Mouse (Mus musculus) MEL (cell line): Measurements from ENCODE around the gene Pkmyt1. TPM values are rescaled to one million over a fixed set of nuclear protein-coding genes. Genes with fewer than 3 reads are reported as not detected.

ENCODE experiments used
- DNase-seq: peaks from one replicate; pipeline ENCODE4 v3.0.0; 2011; ENCODE audit warnings: low read depth, low spot score
- H3K27ac ChIP-seq: 2 replicates; pipeline ENCODE4 v1.5.1; 2012; ENCODE audit warnings: low read depth, mild to moderate bottlenecking, control low read depth, low read length, moderate library complexity; ENCODE audit not compliant: control insufficient read depth
- H3K27me3 ChIP-seq, 2 experiments: fragments of 150-350 bp in 1 of 2; sonication (generic) in 1 of 2; 2 replicates each; pipeline ENCODE4 v1.6.1; 2012; ENCODE audit warnings: low read length in 2 of 2, mild to moderate bottlenecking in 2 of 2, improper control_type of control experiment in 1 of 2, moderate library complexity in 1 of 2; ENCODE audit not compliant: insufficient read depth in 2 of 2, control insufficient read depth in 1 of 2
- H3K36me3 ChIP-seq, 2 experiments: 2 replicates each; pipeline ENCODE4 v1.6.1; 2012 to 2014; ENCODE audit warnings: low read length in 2 of 2, improper control_type of control experiment in 1 of 2, inconsistent platforms in 1 of 2, mild to moderate bottlenecking in 1 of 2; ENCODE audit not compliant: insufficient read depth in 2 of 2, control insufficient read depth in 1 of 2
- H3K4me1 ChIP-seq, 2 experiments: fragments of 150-350 bp in 1 of 2; sonication (generic) in 1 of 2; 2 replicates each; pipeline ENCODE4 v1.6.1; 2012; ENCODE audit warnings: low read length in 2 of 2, improper control_type of control experiment in 1 of 2, mild to moderate bottlenecking in 1 of 2; ENCODE audit not compliant: insufficient read depth in 2 of 2, control insufficient read depth in 1 of 2
- H3K4me3 ChIP-seq, 2 experiments: fragments of 150-350 bp in 1 of 2; sonication (generic) in 1 of 2; 2 replicates each; pipeline ENCODE4 v1.5.1; 2012; ENCODE audit warnings: low read depth in 2 of 2, low read length in 2 of 2, mild to moderate bottlenecking in 2 of 2, moderate library complexity in 2 of 2, control low read depth in 1 of 2, improper control_type of control experiment in 1 of 2; ENCODE audit not compliant: control insufficient read depth in 1 of 2, insufficient read depth in 1 of 2
- H3K79me2 ChIP-seq: 2 replicates; pipeline ENCODE4 v1.6.1; 2012; ENCODE audit warnings: mild to moderate bottlenecking, low read length, moderate library complexity; ENCODE audit not compliant: control insufficient read depth, poor library complexity, insufficient read depth
- H3K9ac ChIP-seq: 2 replicates; pipeline ENCODE4 v1.6.1; 2012; ENCODE audit warnings: low read depth, mild to moderate bottlenecking, control low read depth, low read length, moderate library complexity; ENCODE audit not compliant: control insufficient read depth, poor library complexity, severe bottlenecking
- H3K9me3 ChIP-seq: fragments of 150-350 bp; sonication (generic); replicated peaks from 2 replicates; pipeline ENCODE4 v1.6.1; 2012; ENCODE audit warnings: mild to moderate bottlenecking, low read length, improper control_type of control experiment, moderate library complexity; ENCODE audit not compliant: insufficient read depth
- CHD2 ChIP-seq: IDR thresholded peaks from 2 replicates; pipeline ENCODE4 v1.6.1; 2011; ENCODE audit warnings: low read length, improper control_type of control experiment
- E2F4 ChIP-seq: IDR thresholded peaks from 2 replicates; pipeline ENCODE4 v1.6.1; 2011; ENCODE audit warnings: low read depth, low read length, improper control_type of control experiment, borderline replicate concordance
- GABPA ChIP-seq: IDR thresholded peaks from 2 replicates; pipeline ENCODE4 v1.6.1; 2012; ENCODE audit warnings: low read depth, mild to moderate bottlenecking, inconsistent platforms, low read length, improper control_type of control experiment, moderate library complexity
- HCFC1 ChIP-seq: IDR thresholded peaks from 2 replicates; pipeline ENCODE4 v1.6.1; 2012; ENCODE audit warnings: low read depth, mild to moderate bottlenecking, inconsistent platforms, low read length, improper control_type of control experiment, moderate library complexity
- JUND ChIP-seq: IDR thresholded peaks from 2 replicates; pipeline ENCODE4 v1.6.1; 2011; ENCODE audit warnings: low read depth, mild to moderate bottlenecking, improper control_type of control experiment, low read length
- KAT2A ChIP-seq: conservative IDR thresholded peaks from 2 replicates; pipeline ENCODE4 v1.6.1; 2012; ENCODE audit warnings: low read depth, low read length, improper control_type of control experiment, inconsistent platforms
- MAFK ChIP-seq: IDR thresholded peaks from 2 replicates; pipeline ENCODE4 v1.6.1; 2011; ENCODE audit warnings: low read depth, mild to moderate bottlenecking, low read length, improper control_type of control experiment, borderline replicate concordance
- MAX ChIP-seq: IDR thresholded peaks from 2 replicates; pipeline ENCODE4 v1.6.1; 2011; ENCODE audit warnings: low read length, improper control_type of control experiment
- MAZ ChIP-seq: IDR thresholded peaks from 2 replicates; pipeline ENCODE4 v1.6.1; 2012; ENCODE audit warnings: low read depth, mild to moderate bottlenecking, inconsistent platforms, low read length, improper control_type of control experiment
- MEF2A ChIP-seq: IDR thresholded peaks from 2 replicates; pipeline ENCODE4 v1.6.1; 2014; ENCODE audit warnings: low read depth, mild to moderate bottlenecking, inconsistent platforms, low read length, improper control_type of control experiment; ENCODE audit not compliant: poor library complexity, insufficient replicate concordance, severe bottlenecking; ENCODE audit errors: extremely low read depth
- MYB ChIP-seq: IDR thresholded peaks from 2 replicates; pipeline ENCODE4 v1.6.1; 2011; ENCODE audit warnings: mild to moderate bottlenecking, low read depth, low read length, improper control_type of control experiment
- MYC ChIP-seq: IDR thresholded peaks from 2 replicates; pipeline ENCODE4 v1.6.1; 2011; ENCODE audit warnings: low read depth, mild to moderate bottlenecking, low read length, improper control_type of control experiment, moderate library complexity
- NELFE ChIP-seq: IDR thresholded peaks from 2 replicates; pipeline ENCODE4 v1.6.1; 2011; ENCODE audit warnings: low read depth, low read length, improper control_type of control experiment
- NRF1 ChIP-seq: IDR thresholded peaks from 2 replicates; pipeline ENCODE4 v1.6.1; 2014; ENCODE audit warnings: low read depth, mild to moderate bottlenecking, inconsistent platforms, low read length, improper control_type of control experiment, moderate library complexity; ENCODE audit not compliant: poor library complexity, insufficient read depth, severe bottlenecking
- POLR2A ChIP-seq, 2 experiments: IDR thresholded peaks; 2 replicates each; pipeline ENCODE4 v1.6.1; 2011 to 2012; ENCODE audit warnings: low read length in 2 of 2, mild to moderate bottlenecking in 2 of 2, control low read depth in 1 of 2, improper control_type of control experiment in 1 of 2, low read depth in 1 of 2, moderate library complexity in 1 of 2; ENCODE audit not compliant: control insufficient read depth in 1 of 2, insufficient read depth in 1 of 2, poor library complexity in 1 of 2
- POLR2AphosphoS2 ChIP-seq: IDR thresholded peaks from 2 replicates; pipeline ENCODE4 v1.6.1; 2011; ENCODE audit warnings: low read length, improper control_type of control experiment
- RAD21 ChIP-seq: IDR thresholded peaks from 2 replicates; pipeline ENCODE4 v1.6.1; 2011; ENCODE audit warnings: mild to moderate bottlenecking, low read depth, low read length, improper control_type of control experiment
- RCOR1 ChIP-seq: IDR thresholded peaks from 2 replicates; pipeline ENCODE4 v1.6.1; 2012; ENCODE audit warnings: low read depth, mild to moderate bottlenecking, inconsistent platforms, low read length, improper control_type of control experiment
- SIN3A ChIP-seq: IDR thresholded peaks from 2 replicates; pipeline ENCODE4 v1.6.1; 2012; ENCODE audit warnings: low read length, improper control_type of control experiment, inconsistent platforms
- TBP ChIP-seq: IDR thresholded peaks from 2 replicates; pipeline ENCODE4 v1.8.0; 2011; ENCODE audit warnings: low read depth, low read length, improper control_type of control experiment
- TCF12 ChIP-seq: IDR thresholded peaks from 2 replicates; pipeline ENCODE4 v1.6.1; 2014; ENCODE audit warnings: low read depth, mild to moderate bottlenecking, inconsistent platforms, low read length, improper control_type of control experiment, moderate library complexity
- USF1 ChIP-seq: IDR thresholded peaks from 2 replicates; pipeline ENCODE4 v1.6.1; 2014; ENCODE audit warnings: low read depth, mild to moderate bottlenecking, inconsistent platforms, low read length, improper control_type of control experiment, moderate library complexity
- USF2 ChIP-seq, 2 experiments: IDR thresholded peaks; 2 replicates each; pipeline ENCODE4 v1.6.1; 2011 to 2012; ENCODE audit warnings: improper control_type of control experiment in 2 of 2, low read length in 2 of 2, borderline replicate concordance in 1 of 2, inconsistent platforms in 1 of 2, low read depth in 1 of 2, mild to moderate bottlenecking in 1 of 2; ENCODE audit not compliant: insufficient read depth in 1 of 2
- ZKSCAN1 ChIP-seq: IDR thresholded peaks from 2 replicates; pipeline ENCODE4 v1.6.1; 2012; ENCODE audit warnings: low read depth, mild to moderate bottlenecking, inconsistent platforms, low read length, improper control_type of control experiment, moderate library complexity
- ZMIZ1 ChIP-seq: IDR thresholded peaks from 2 replicates; pipeline ENCODE4 v1.6.1; 2012; ENCODE audit warnings: low read depth, mild to moderate bottlenecking, inconsistent platforms, low read length, improper control_type of control experiment, moderate library complexity
- polyA plus RNA-seq, 2 experiments: library from polyadenylated mRNA; stranded (reverse) in 1 of 2; unstranded in 1 of 2; fragments of >175 nt in 1 of 2; fragments of >200 nt in 1 of 2; gene quantifications; 2 replicates each; pipeline versions ENCODE4 v1.2.1 to v1.2.4; 2012; ENCODE audit warnings: low replicate concordance in 2 of 2, low read depth in 1 of 2; ENCODE audit not compliant: insufficient read length in 2 of 2, insufficient read depth in 1 of 2, missing spikeins in 1 of 2
- total RNA-seq: library from RNA; depleted of rRNA; stranded (reverse); fragments of 300-350 nt; gene quantifications from 2 replicates; pipeline ENCODE4 v1.2.3, GENCODE M21; 2012; rRNA removed

Gene Pkmyt1
- 15.8 and 16.6 TPM in 2 replicates for total RNA-seq
- polyA plus RNA-seq = 10 to 100 TPM in 1 of 2 experiments, not detected in 1; 49.8 TPM

DNA sequence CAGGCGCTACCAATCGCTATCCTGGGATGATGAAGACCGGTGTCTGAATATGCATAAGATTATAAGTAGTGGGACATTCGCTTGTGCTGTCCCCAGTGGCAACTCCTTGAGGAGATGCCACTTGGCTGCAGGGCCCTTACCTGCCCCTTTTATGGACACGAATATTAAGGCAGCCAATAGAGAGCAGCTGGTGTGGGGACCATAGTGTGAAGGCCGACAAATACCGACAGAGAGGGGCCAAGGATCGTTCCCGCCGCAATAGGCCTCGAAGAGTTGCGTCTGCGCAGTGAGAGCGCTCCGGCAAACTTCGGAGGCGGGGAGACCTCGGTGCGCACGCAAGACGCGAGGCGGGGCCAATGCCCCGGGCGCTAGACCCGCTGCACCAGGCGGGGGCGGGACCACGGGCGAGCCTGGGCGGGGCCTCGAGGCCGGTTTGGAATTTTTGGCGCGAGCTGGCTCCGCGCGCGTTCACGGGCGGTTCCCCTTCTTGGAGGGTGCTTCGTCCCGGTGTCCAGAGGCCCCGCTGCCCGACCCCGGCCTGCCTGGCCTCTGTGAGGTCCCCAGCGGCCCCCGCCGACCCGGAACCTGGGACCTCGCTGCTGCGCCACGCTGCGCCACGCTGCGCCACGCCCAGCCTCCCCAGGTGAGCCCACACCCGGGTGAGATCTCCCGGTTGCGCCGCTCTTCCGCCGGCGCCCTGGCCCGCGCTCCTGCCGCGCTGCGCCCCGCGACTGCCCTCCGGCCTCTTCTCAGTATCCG lies at the start of gene Pkmyt1:
Pkmyt1 (plus strand) TSS at position 338 of the 759 bp plus-strand sequence.
- H3K9ac ChIP-seq = peak within 1 kb of the TSS; percentile 99
- peaks cover 0 to 16% of the 10 kb centered on the region in 2 experiments; a peak in 2 of 4 replicates for H3K36me3 ChIP-seq
- H3K9me3 ChIP-seq = no peaks in the 10 kb centered on the region
- TF ChIP-seq NELFE = peak; percentile 76
- TF ChIP-seq ZKSCAN1 = no peak
- no peak for TF ChIP-seq MYB
- TF ChIP-seq KAT2A = no peak; the same call in 1 of the 2 replicates
- TF ChIP-seq MAFK = no peak
- no peak for TF ChIP-seq MAZ
- TF ChIP-seq NRF1 = peak; percentile 94
- TF ChIP-seq RAD21 = no peak
- TF ChIP-seq MEF2A = no peak
- no peak for TF ChIP-seq CHD2
- TF ChIP-seq TCF12 = peak; percentile 12; the same call in 1 of the 2 replicates
- TF ChIP-seq TBP = peak; percentile 67; the same call in 1 of the 2 replicates
- no peak for TF ChIP-seq RCOR1
- TF ChIP-seq E2F4 = peak; percentile 70; the same call in 1 of the 2 replicates
- 0 out of 2 replicates have a peak, but pooled peaks have one; percentile 6 for TF ChIP-seq MYC
- no peak; the same call in 1 of the 2 replicates for TF ChIP-seq ZMIZ1
- TF ChIP-seq HCFC1 = no peak; the same call in 1 of the 2 replicates
- TF ChIP-seq POLR2A (IDR thresholded peaks at IDR 0.05; ENCODE audit: control insufficient read depth in 1 of 2, insufficient read depth in 1 of 2, low read depth in 1 of 2, low read length in 2 of 2, poor library complexity in 1 of 2) = peak; percentile 3 to 85; a peak in 2 of 4 replicates
- TF ChIP-seq JUND = no peak
- TF ChIP-seq SIN3A = peak; percentile 17; the same call in 1 of the 2 replicates
- TF ChIP-seq GABPA = no peak
- TF ChIP-seq POLR2AphosphoS2 = peak; percentile 80
- TF ChIP-seq MAX = peak; percentile 31; the same call in 1 of the 2 replicates
- peak; percentile 29; the same call in 1 of the 2 replicates for TF ChIP-seq USF1
- no peak for TF ChIP-seq USF2 (IDR thresholded peaks at IDR 0.05; ENCODE audit: borderline replicate concordance in 1 of 2, insufficient read depth in 1 of 2, low read depth in 1 of 2, low read length in 2 of 2)
- peaks cover 8% of the 10 kb centered on the region for H3K79me2 ChIP-seq
- H3K27ac ChIP-seq = peak within 1 kb of the TSS; percentile 77
- no peaks in the 10 kb centered on the region for H3K27me3 ChIP-seq
- peak within 1 kb of the TSS; percentile 75 to 90 for H3K4me3 ChIP-seq
- peaks cover 2 to 21% of the 10 kb centered on the region in 2 experiments; a peak in 3 of 4 replicates for H3K4me1 ChIP-seq
- DNase-seq = peak; percentile 95
